Mouse (Mus musculus): Measurements from ENCODE around the gene Rnasel.

DNA sequence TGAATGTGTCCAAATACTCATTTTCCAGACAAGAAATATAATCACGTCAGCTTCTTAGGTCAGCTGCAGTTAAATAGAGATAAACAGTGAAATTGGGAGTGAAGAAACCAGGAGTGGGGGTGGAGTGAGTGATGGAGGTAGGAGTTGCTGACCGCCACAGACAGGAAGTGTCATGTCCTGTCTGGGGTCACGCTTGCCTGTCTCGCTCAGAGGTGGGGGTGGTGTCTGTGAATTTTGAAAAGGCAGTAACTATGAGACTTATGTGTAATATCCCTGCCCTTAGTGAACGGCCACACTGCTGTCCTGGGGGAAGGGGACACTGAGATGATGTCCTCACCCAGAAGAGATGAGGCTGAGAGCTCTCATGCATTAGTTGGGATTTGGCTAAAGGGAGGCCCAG, 39.8 kb upstream of the Rnasel start:
- no peak for TF ChIP-seq CHD2 (IDR thresholded peaks at IDR 0.05; ENCODE audit: low read depth, low read length)
- TF ChIP-seq ZC3H11A (IDR thresholded peaks at IDR 0.05; ENCODE audit: borderline replicate concordance, low read depth, low read length): no peak
- TF ChIP-seq ZNF384 (IDR thresholded peaks at IDR 0.05; ENCODE audit: low read depth, low read length): no peak
